Mouse (Mus musculus): ENCODE data around the gene Mex3d.

Mex3d gene

GRCm38 (mm10) chr10:80412656-80413541 lies 25.4 kb upstream of the Mex3d start:
- DNase-seq: no peak

GRCm38 (mm10) chr10:80407924-80408323 lies 20.5 kb upstream of the Mex3d start:
- no peak for DNase-seq

- peak; percentile 91 for DNase-seq
Observed at GRCm38 (mm10) chr10:80406684-80407501, 19.4 kb upstream of the Mex3d start, which contains the start of gene Uqcr11. Gene Uqcr11 (minus strand): TSS chr10:80406830.

GRCm38 (mm10) chr10:80405481-80406173 lies 18.2 kb upstream of the Mex3d start:
- DNase-seq: peak; percentile 38

- peak; percentile 40 for DNase-seq
Observed at GRCm38 (mm10) chr10:80403044-80403692, 15.7 kb upstream of the Mex3d start.

GRCm38 (mm10) chr10:80400704-80401161 lies 13.3 kb upstream of the Mex3d start:
- no peak for DNase-seq

- DNase-seq: no peak
Observed at GRCm38 (mm10) chr10:80399973-80400703, 12.7 kb upstream of the Mex3d start.

- peak; percentile 99 for DNase-seq
Observed at GRCm38 (mm10) chr10:80399191-80399972, 11.9 kb upstream of the Mex3d start, which contains the start of gene Mbd3. Gene Mbd3 (minus strand): TSS chr10:80399550.

GRCm38 (mm10) chr10:80398719-80399190 lies 11.3 kb upstream of the Mex3d start:
- peak; percentile 96 for DNase-seq

GRCm38 (mm10) chr10:80398174-80398535 lies 10.7 kb upstream of the Mex3d start:
- no peak for DNase-seq

- DNase-seq: no peak
Observed at GRCm38 (mm10) chr10:80397524-80398173, 10.2 kb upstream of the Mex3d start.

GRCm38 (mm10) chr10:80396822-80397523 lies 9.5 kb upstream of the Mex3d start:
- no peak for DNase-seq

GRCm38 (mm10) chr10:80395025-80395627 lies 7.7 kb upstream of the Mex3d start:
- no peak for DNase-seq

GRCm38 (mm10) chr10:80392687-80393086 lies 5.2 kb upstream of the Mex3d start:
- no peak for DNase-seq

GRCm38 (mm10) chr10:80390697-80391096 lies 3.2 kb upstream of the Mex3d start:
- no peak for DNase-seq

GRCm38 (mm10) chr10:80389185-80389708 lies 1.8 kb upstream of the Mex3d start:
- no peak for DNase-seq

GRCm38 (mm10) chr10:80388731-80389130 lies 1.3 kb upstream of the Mex3d start:
- DNase-seq: no peak

GRCm38 (mm10) chr10:80386735-80387471 lies 556 bp downstream of the Mex3d start:
- DNase-seq: no peak

Measured in thymus, postnatal 25 days (tissue).